Mouse (Mus musculus) lung, embryonic 16.5 days (tissue): Measurements from ENCODE around the gene Hdac1. TPM values are rescaled to one million over a fixed set of nuclear protein-coding genes. Genes with fewer than 3 reads are reported as not detected.
A peak's percentile ranks its signal among the peaks of the same experiment; 100 is the strongest.

Source experiments
- ATAC-seq: fragments of 200-750 bp; cut with Nextera tagmentation; 2 replicates; pipeline ENCODE4 v1.8.0; 2017; ENCODE audit warnings: low read depth, mild to moderate bottlenecking, moderate library complexity
- H3K27ac ChIP-seq: fragments of 300-500 bp; sonication (generic); 2 replicates; pipeline ENCODE4 v1.5.1; 2014; ENCODE audit warnings: mild to moderate bottlenecking, control low read depth, low read length
- H3K27me3 ChIP-seq: fragments of 300-500 bp; sonication (generic); 2 replicates; pipeline ENCODE4 v1.6.1; 2014; ENCODE audit warnings: low read depth, low read length, mixed read lengths; ENCODE audit not compliant: control insufficient read depth, insufficient read depth
- H3K36me3 ChIP-seq: fragments of 300-500 bp; sonication (generic); 2 replicates; pipeline ENCODE4 v1.6.1; 2014; ENCODE audit warnings: low read length; ENCODE audit not compliant: control insufficient read depth, insufficient read depth
- H3K4me1 ChIP-seq: fragments of 300-500 bp; sonication (generic); replicated peaks from 2 replicates; pipeline ENCODE4 v1.6.1; 2014; ENCODE audit warnings: low read length, mixed read lengths; ENCODE audit not compliant: control insufficient read depth, insufficient read depth
- H3K4me2 ChIP-seq: fragments of 300-500 bp; sonication (generic); 2 replicates; pipeline ENCODE4 v1.6.1; 2014; ENCODE audit warnings: low read depth, low read length, control low read depth
- H3K4me3 ChIP-seq: fragments of 300-500 bp; sonication (generic); 2 replicates; pipeline ENCODE4 v1.5.1; 2014; ENCODE audit warnings: mild to moderate bottlenecking, low read length, control low read depth
- H3K9ac ChIP-seq: fragments of 300-500 bp; sonication (generic); 2 replicates; pipeline ENCODE4 v1.6.1; 2014; ENCODE audit warnings: low read length, control low read depth
- H3K9me3 ChIP-seq: fragments of 300-500 bp; sonication (generic); 2 replicates; pipeline ENCODE4 v1.6.1; 2016; ENCODE audit warnings: low read length; ENCODE audit not compliant: control insufficient read depth
- WGBS: fragments of 180-500 bp; shearing (Covaris S2); extraction: QIAGEN DNeasy Blood & Tissue Kit; methylation state at CpG from one replicate; pipeline ENCODE4 v1.1.7; 2014; 5-methylcytosine and 5-hydroxymethylcytosine counted together
- polyA plus RNA-seq: library from polyadenylated mRNA; unstranded; fragments of >200 nt; fragmentation: Nextera tagmentation; extraction: Ambion mirVana; gene quantifications from 2 replicates; pipeline ENCODE4 v1.2.1, GENCODE M21; 2015

Gene Hdac1
- polyA plus RNA-seq, 1 experiment from 2014 or later: 247 TPM

GRCm38 (mm10) chr4:129577688-129578087 lies 35.2 kb upstream of the Hdac1 start:
- no peaks in the 10 kb centered on the region for H3K36me3 ChIP-seq
- WGBS: 74% methylated on average over 7 of the region's 7 CpGs
- H3K27ac ChIP-seq: no peak overlapping the region
- H3K4me2 ChIP-seq: no peak overlapping the region
- H3K9ac ChIP-seq: no peak overlapping the region
- no peaks in the 10 kb centered on the region for H3K9me3 ChIP-seq
- H3K27me3 ChIP-seq: no peaks in the 10 kb centered on the region; the same call in 1 of the 2 replicates
- no peak overlapping the region for H3K4me3 ChIP-seq
- no peak for ATAC-seq
- H3K4me1 ChIP-seq: peaks cover 5% of the 10 kb centered on the region; the same call in 1 of the 2 replicates

GRCm38 (mm10) chr4:129576863-129577491 lies 34.5 kb upstream of the Hdac1 start:
- H3K27me3 ChIP-seq: no peaks in the 10 kb centered on the region; the same call in 1 of the 2 replicates
- 30% methylated on average over 21 of the region's 21 CpGs for WGBS
- peak overlapping the region; percentile 49; the same call in 1 of the 2 replicates for H3K9ac ChIP-seq
- H3K36me3 ChIP-seq: no peaks in the 10 kb centered on the region
- H3K27ac ChIP-seq: no peak overlapping the region
- H3K4me3 ChIP-seq: peak overlapping the region; percentile 6; the same call in 1 of the 2 replicates
- ATAC-seq: peak; percentile 46; the same call in 1 of the 2 replicates
- H3K9me3 ChIP-seq: no peaks in the 10 kb centered on the region
- H3K4me2 ChIP-seq: peak overlapping the region; percentile 36
- peaks cover 5% of the 10 kb centered on the region; the same call in 1 of the 2 replicates for H3K4me1 ChIP-seq

DNA sequence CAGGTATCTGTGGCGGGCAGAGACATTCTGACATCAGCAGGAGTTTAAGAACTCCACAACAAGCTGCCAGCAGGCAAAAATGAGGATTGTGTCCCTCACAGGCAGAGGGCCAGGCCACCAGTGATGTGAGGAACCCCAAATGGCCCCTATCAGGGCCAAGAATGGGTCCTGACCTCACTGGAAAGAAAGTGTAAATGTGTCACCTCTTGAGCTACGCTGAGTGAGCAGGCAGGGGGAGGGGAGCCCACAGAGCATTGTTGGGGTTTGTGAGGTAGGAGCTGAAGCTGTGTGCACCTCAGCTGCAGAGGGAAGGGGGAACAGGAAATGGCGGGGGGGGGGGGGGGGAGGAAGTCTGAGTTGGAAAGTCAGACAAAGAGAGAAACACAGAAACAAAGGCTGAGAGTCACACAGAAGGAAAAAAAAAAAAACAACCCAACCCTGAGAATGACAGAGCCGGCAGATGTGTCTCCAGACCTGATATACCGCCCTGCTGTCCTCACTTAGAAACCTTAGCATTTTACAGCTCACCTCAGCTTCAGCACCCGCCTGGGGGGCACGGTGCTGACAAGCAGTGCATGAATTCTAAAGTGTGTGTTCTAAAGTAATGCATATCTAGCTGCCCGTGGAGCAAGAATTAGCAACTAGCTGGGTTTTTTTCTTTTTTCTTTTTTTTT lies 32.8 kb upstream of the Hdac1 start:
- ATAC-seq: peak; percentile 52; the same call in 1 of the 2 replicates
- peak overlapping the region; percentile 65 for H3K27ac ChIP-seq
- no peak overlapping the region for H3K4me3 ChIP-seq
- peaks cover 5% of the 10 kb centered on the region; the same call in 1 of the 2 replicates for H3K4me1 ChIP-seq
- no peak overlapping the region for H3K4me2 ChIP-seq
- 39% methylated on average over 7 of the region's 8 CpGs for WGBS
- no peaks in the 10 kb centered on the region for H3K9me3 ChIP-seq
- H3K27me3 ChIP-seq: no peaks in the 10 kb centered on the region; the same call in 1 of the 2 replicates
- peak overlapping the region; percentile 53; the same call in 1 of the 2 replicates for H3K9ac ChIP-seq
- H3K36me3 ChIP-seq: no peaks in the 10 kb centered on the region

DNA sequence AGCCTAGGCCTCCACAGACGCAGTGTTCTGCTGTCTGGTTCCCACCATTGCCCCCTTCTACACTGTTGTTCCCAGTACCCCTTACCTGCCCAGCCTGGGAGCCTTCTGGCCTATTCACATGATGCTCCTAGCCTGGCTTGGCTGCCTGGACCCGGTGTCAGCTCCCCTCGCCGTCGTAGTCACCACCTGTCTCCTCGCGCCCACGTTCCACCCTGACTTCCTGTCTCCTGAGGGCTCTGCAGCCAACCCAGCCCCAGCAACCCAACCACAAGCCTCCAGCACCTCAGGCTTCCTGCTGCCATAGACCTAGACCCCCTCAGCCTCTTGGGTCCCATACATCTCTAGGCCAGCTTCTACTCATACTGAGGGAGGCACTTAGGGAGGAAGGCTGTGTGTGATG lies 30.9 kb upstream of the Hdac1 start, which contains the start of gene Lck:
TSS of gene Lck (minus strand) at position 212 of the 400 bp plus-strand sequence.
- ATAC-seq: no peak
- Histone ChIP-seq H3K4me1 (peaks cover 5% of the 10 kb centered on the region; the same call in 1 of the 2 replicates), H3K4me2 (no peak within 1 kb of the TSS), H3K27ac (peak within 1 kb of the TSS; percentile 62), H3K36me3 (no peaks in the 10 kb centered on the region), H3K27me3 (no peaks in the 10 kb centered on the region; the same call in 1 of the 2 replicates), H3K9ac (no peak within 1 kb of the TSS), H3K9me3 (no peaks in the 10 kb centered on the region), H3K4me3 (no peak within 1 kb of the TSS)
- 89% methylated on average over 8 of the region's 8 CpGs for WGBS

DNA sequence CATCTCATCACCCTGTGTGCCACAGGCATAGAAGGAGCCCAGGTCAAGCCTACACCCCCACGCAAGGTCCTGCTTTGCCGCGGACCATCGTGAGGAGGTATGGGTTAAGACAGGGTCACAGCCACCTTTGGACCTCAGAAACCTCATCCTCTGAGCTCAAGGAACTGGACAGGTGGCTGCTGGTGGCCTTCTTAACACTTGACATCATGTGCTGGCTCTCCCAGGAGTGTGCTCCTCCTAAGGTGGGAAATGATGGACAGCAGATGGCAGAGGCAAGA lies 30.5 kb upstream of the Hdac1 start:
- H3K9me3 ChIP-seq: no peaks in the 10 kb centered on the region
- H3K27ac ChIP-seq: peak overlapping the region; percentile 62
- no peaks in the 10 kb centered on the region; the same call in 1 of the 2 replicates for H3K27me3 ChIP-seq
- ATAC-seq: no peak
- H3K4me3 ChIP-seq: no peak overlapping the region
- WGBS: 91% methylated on average over 4 of the region's 4 CpGs
- no peak overlapping the region for H3K4me2 ChIP-seq
- no peak overlapping the region for H3K9ac ChIP-seq
- no peaks in the 10 kb centered on the region for H3K36me3 ChIP-seq
- peaks cover 5% of the 10 kb centered on the region; the same call in 1 of the 2 replicates for H3K4me1 ChIP-seq

GRCm38 (mm10) chr4:129572236-129573092 lies 30.0 kb upstream of the Hdac1 start:
- Histone ChIP-seq H3K9ac (no peak overlapping the region), H3K27ac (peak overlapping the region; percentile 62), H3K4me3 (no peak overlapping the region), H3K36me3 (no peaks in the 10 kb centered on the region), H3K4me2 (no peak overlapping the region), H3K27me3 (no peaks in the 10 kb centered on the region; the same call in 1 of the 2 replicates), H3K9me3 (no peaks in the 10 kb centered on the region), H3K4me1 (peaks cover 5% of the 10 kb centered on the region; the same call in 1 of the 2 replicates)
- ATAC-seq: no peak
- WGBS: 62% methylated on average over 13 of the region's 13 CpGs

- WGBS: 63% methylated on average over 8 of the region's 8 CpGs
- H3K27ac ChIP-seq: no peak overlapping the region; the same call in 1 of the 2 replicates
- H3K9ac ChIP-seq: no peak overlapping the region
- H3K4me3 ChIP-seq: no peak overlapping the region
- no peak for ATAC-seq
- no peaks in the 10 kb centered on the region for H3K36me3 ChIP-seq
- H3K4me2 ChIP-seq: no peak overlapping the region
- no peaks in the 10 kb centered on the region; the same call in 1 of the 2 replicates for H3K4me1 ChIP-seq
- no peaks in the 10 kb centered on the region; the same call in 1 of the 2 replicates for H3K27me3 ChIP-seq
- no peaks in the 10 kb centered on the region for H3K9me3 ChIP-seq
These were observed 29.1 kb upstream of the Hdac1 start for GRCm38 (mm10) chr4:129571551-129572084.

- Histone ChIP-seq H3K9me3 (no peaks in the 10 kb centered on the region), H3K4me1 (no peaks in the 10 kb centered on the region), H3K4me2 (no peak overlapping the region), H3K36me3 (no peaks in the 10 kb centered on the region), H3K9ac (no peak overlapping the region), H3K27ac (no peak overlapping the region), H3K4me3 (no peak overlapping the region), H3K27me3 (no peaks in the 10 kb centered on the region)
- WGBS: 83% methylated on average over 6 of the region's 6 CpGs
- ATAC-seq: no peak
These were observed 27.5 kb upstream of the Hdac1 start for GRCm38 (mm10) chr4:129570028-129570427.
